Mouse (Mus musculus) heart, adult 2 months (tissue): ENCODE data around the gene Prr15l.

Source experiments
- CTCF ChIP-seq: fragments of 200-600 bp; IDR thresholded peaks from 2 replicates; pipeline ENCODE4 v1.8.1; 2022; ENCODE audit warnings: antibody characterized with exemption, mild to moderate bottlenecking, moderate library complexity
- EP300 ChIP-seq: fragments of 200-500 bp; IDR thresholded peaks from 2 replicates; pipeline ENCODE4 v1.6.1; 2011; ENCODE audit warnings: low read depth, low read length, control low read depth; ENCODE audit not compliant: insufficient read depth
- POLR2A ChIP-seq: fragments of 200-500 bp; IDR thresholded peaks from 2 replicates; pipeline ENCODE4 v1.6.1; 2011; ENCODE audit warnings: mild to moderate bottlenecking, low read depth, low read length, control low read depth; ENCODE audit not compliant: insufficient read depth

- TF ChIP-seq POLR2A (no peak), CTCF (no peak), EP300 (no peak)
These were observed 58.6 kb downstream of the Prr15l start for GRCm38 (mm10) chr11:96986463-96986862.
